Mouse (Mus musculus): ENCODE results near the gene Palmd. TPM values are rescaled to one million over a fixed set of nuclear protein-coding genes. Genes with fewer than 3 reads are reported as not detected.

Gene Palmd
- 6.5 and 8.9 TPM in 2 replicates for polyA plus RNA-seq (2015; fragmentation: Nextera tagmentation; extraction: Ambion mirVana)

GRCm38 (mm10) chr3:116968540-116968997, at the start of gene Palmd:
TSS of gene Palmd (minus strand) at chr3:116968987.

GRCm38 (mm10) chr3:116967967-116968366, 820 bp downstream of the Palmd start, which contains the start of gene 4930455H04Rik:
TSS of gene 4930455H04Rik (plus strand) at chr3:116968267.

Other genes starting within 250 kb of the Palmd start
- 15.2 and 17.8 TPM in 2 replicates for gene Agl, start 160.8 kb downstream of the Palmd start, polyA plus RNA-seq (2015; fragmentation: Nextera tagmentation; extraction: Ambion mirVana)
- 3.7 and 4.6 TPM in 2 replicates for gene Frrs1, start 109.5 kb downstream of the Palmd start, polyA plus RNA-seq (2015; fragmentation: Nextera tagmentation; extraction: Ambion mirVana)
- gene 4930455H04Rik, start 720 bp downstream of the Palmd start, polyA plus RNA-seq (2015; fragmentation: Nextera tagmentation; extraction: Ambion mirVana) = not detected in 2 replicates